Mouse (Mus musculus): ENCODE data around the gene Negr1.

Gene Negr1

GRCm38 (mm10) chr3:156690059-156690605 is 128.5 kb downstream of the Negr1 start:
- no peak for DNase-seq (ENCODE audit: low spot score)

- no peak for DNase-seq (ENCODE audit: low spot score)
Measured at GRCm38 (mm10) chr3:156698687-156699086, 137.1 kb downstream of the Negr1 start.

GRCm38 (mm10) chr3:156703241-156703640 is 141.6 kb downstream of the Negr1 start:
- DNase-seq (ENCODE audit: low spot score) = no peak

- DNase-seq (ENCODE audit: low spot score) = no peak
Measured at GRCm38 (mm10) chr3:156710240-156710639, 148.6 kb downstream of the Negr1 start.

- DNase-seq (ENCODE audit: low spot score) = no peak
Measured at GRCm38 (mm10) chr3:156710693-156711092, 149.1 kb downstream of the Negr1 start.

GRCm38 (mm10) chr3:156736335-156736734 is 174.7 kb downstream of the Negr1 start:
- no peak for DNase-seq (ENCODE audit: low spot score)

- no peak for DNase-seq (ENCODE audit: low spot score)
Measured at GRCm38 (mm10) chr3:156739529-156739928, 177.9 kb downstream of the Negr1 start.

GRCm38 (mm10) chr3:156743266-156743665 is 181.7 kb downstream of the Negr1 start:
- no peak for DNase-seq (ENCODE audit: low spot score)

GRCm38 (mm10) chr3:156745218-156745770 is 183.7 kb downstream of the Negr1 start:
- DNase-seq (ENCODE audit: low spot score) = no peak

- DNase-seq (ENCODE audit: low spot score) = no peak
Measured at GRCm38 (mm10) chr3:156747456-156747855, 185.9 kb downstream of the Negr1 start.

GRCm38 (mm10) chr3:156753780-156754373 is 192.3 kb downstream of the Negr1 start:
- no peak for DNase-seq (ENCODE audit: low spot score)

GRCm38 (mm10) chr3:156754790-156755530 is 193.4 kb downstream of the Negr1 start:
- DNase-seq (ENCODE audit: low spot score) = no peak

- DNase-seq (ENCODE audit: low spot score) = no peak
Measured at GRCm38 (mm10) chr3:156765015-156765414, 203.4 kb downstream of the Negr1 start.

- DNase-seq (ENCODE audit: low spot score) = no peak
Measured at GRCm38 (mm10) chr3:156766171-156766845, 204.7 kb downstream of the Negr1 start.

- DNase-seq (ENCODE audit: low spot score) = no peak
Measured at GRCm38 (mm10) chr3:156771626-156772025, 210.0 kb downstream of the Negr1 start.

- no peak for DNase-seq (ENCODE audit: low spot score)
Measured at GRCm38 (mm10) chr3:156772057-156772456, 210.5 kb downstream of the Negr1 start.

- DNase-seq (ENCODE audit: low spot score) = no peak
Measured at GRCm38 (mm10) chr3:156784309-156784852, 222.8 kb downstream of the Negr1 start.

GRCm38 (mm10) chr3:156786355-156786754 is 224.8 kb downstream of the Negr1 start:
- DNase-seq (ENCODE audit: low spot score) = no peak

GRCm38 (mm10) chr3:156791234-156791633 is 229.6 kb downstream of the Negr1 start:
- DNase-seq (ENCODE audit: low spot score) = no peak

- DNase-seq (ENCODE audit: low spot score) = no peak
Measured at GRCm38 (mm10) chr3:156792743-156793142, 231.1 kb downstream of the Negr1 start.

GRCm38 (mm10) chr3:156794091-156794490 is 232.5 kb downstream of the Negr1 start:
- DNase-seq (ENCODE audit: low spot score) = no peak

GRCm38 (mm10) chr3:156794610-156795009 is 233.0 kb downstream of the Negr1 start:
- no peak for DNase-seq (ENCODE audit: low spot score)
